Mouse (Mus musculus) liver, embryonic 15.5 days (tissue): Measurements from ENCODE around the gene Lpcat2. TPM values are rescaled to one million over a fixed set of nuclear protein-coding genes. Genes with fewer than 3 reads are reported as not detected.

ENCODE experiments used
- ATAC-seq: fragments of 200-750 bp; cut with Nextera tagmentation; 2 replicates; pipeline ENCODE4 v1.8.0; 2017; ENCODE audit warnings: moderate number of reproducible peaks, mild to moderate bottlenecking, moderate library complexity; ENCODE audit not compliant: insufficient read depth
- H3K27ac ChIP-seq: fragments of 300-500 bp; sonication (generic); replicated peaks from 2 replicates; pipeline ENCODE4 v1.5.1; 2015; ENCODE audit warnings: mild to moderate bottlenecking, inconsistent platforms
- H3K27me3 ChIP-seq: fragments of 300-500 bp; sonication (generic); 2 replicates; pipeline ENCODE4 v1.6.1; 2015; ENCODE audit warnings: mild to moderate bottlenecking, inconsistent platforms
- H3K36me3 ChIP-seq: fragments of 300-500 bp; sonication (generic); replicated peaks from 2 replicates; pipeline ENCODE4 v1.6.1; 2015; ENCODE audit warnings: moderate library complexity, mild to moderate bottlenecking, inconsistent platforms
- H3K4me1 ChIP-seq: fragments of 300-500 bp; sonication (generic); replicated peaks from 2 replicates; pipeline ENCODE4 v1.6.1; 2015; ENCODE audit warnings: inconsistent platforms
- H3K4me2 ChIP-seq: fragments of 300-500 bp; sonication (generic); 2 replicates; pipeline ENCODE4 v1.6.1; 2015; ENCODE audit warnings: moderate library complexity, mild to moderate bottlenecking, inconsistent platforms
- H3K4me3 ChIP-seq: fragments of 300-500 bp; sonication (generic); replicated peaks from 2 replicates; pipeline ENCODE4 v1.5.1; 2015; ENCODE audit warnings: mild to moderate bottlenecking, inconsistent platforms
- H3K9ac ChIP-seq: fragments of 300-500 bp; sonication (generic); 2 replicates; pipeline ENCODE4 v1.6.1; 2015; ENCODE audit warnings: moderate library complexity, mild to moderate bottlenecking, inconsistent platforms
- H3K9me3 ChIP-seq: fragments of 300-500 bp; sonication (generic); replicated peaks from 2 replicates; pipeline ENCODE4 v1.6.1; 2016; ENCODE audit warnings: inconsistent platforms
- WGBS: fragments of 180-500 bp; shearing (Covaris S2); methylation state at CpG from one replicate; pipeline ENCODE4 v1.1.7; 2015; ENCODE audit warnings: mixed read lengths; ENCODE audit not compliant: insufficient replicate concordance; 5-methylcytosine and 5-hydroxymethylcytosine counted together
- polyA plus RNA-seq: library from polyadenylated mRNA; unstranded; fragments of >200 nt; fragmentation: Nextera tagmentation; extraction: Ambion mirVana; gene quantifications from 2 replicates; pipeline ENCODE4 v1.2.1, GENCODE M21; 2015

Lpcat2 gene
- 4.3 and 4.5 TPM in 2 replicates for polyA plus RNA-seq

DNA sequence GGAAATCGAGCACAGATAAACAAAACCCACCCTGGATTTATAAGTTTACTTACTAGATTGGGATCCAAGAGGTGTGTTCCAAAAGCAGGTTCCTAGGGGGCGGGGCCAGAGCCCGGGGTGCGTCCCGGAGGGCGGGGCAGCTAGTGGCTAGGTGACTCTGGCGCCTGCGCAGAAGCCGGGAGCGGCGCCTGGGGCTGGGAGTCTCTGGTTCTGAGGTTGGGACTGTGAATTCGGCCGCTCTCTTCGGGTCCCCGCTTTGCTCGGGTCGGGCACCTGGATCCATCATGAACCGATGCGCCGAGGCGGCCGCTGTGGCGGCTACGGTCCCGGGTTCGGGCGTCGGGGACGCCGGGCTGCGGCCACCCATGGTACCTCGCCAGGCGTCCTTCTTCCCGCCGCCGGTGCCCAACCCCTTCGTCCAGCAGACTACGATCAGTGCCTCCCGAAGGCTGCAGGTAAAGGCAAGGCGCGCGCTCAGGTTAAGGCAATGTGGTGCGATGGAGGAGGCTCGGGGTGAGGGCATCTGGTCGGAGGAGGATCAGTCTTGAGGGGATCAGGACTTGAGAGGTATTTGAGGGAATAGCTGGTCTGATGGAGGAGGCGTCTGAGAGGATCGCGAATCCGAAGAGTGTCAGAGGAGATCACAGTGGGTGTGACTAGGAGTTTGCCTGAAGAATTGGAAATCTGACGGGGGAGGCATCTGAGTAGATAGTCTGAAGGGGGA, at the start of gene Lpcat2:
TSS of gene Lpcat2 (plus strand) at position 169 of the 724 bp plus-strand sequence.
- H3K9me3 ChIP-seq: no peaks in the 10 kb centered on the region
- peaks cover 27% of the 10 kb centered on the region for H3K27me3 ChIP-seq
- H3K4me1 ChIP-seq: peaks cover 3% of the 10 kb centered on the region; the same call in 1 of the 2 replicates
- WGBS: under 1% methylated on average over 50 of the region's 50 CpGs
- peak; percentile 41 for ATAC-seq
- H3K9ac ChIP-seq: no peak within 1 kb of the TSS; the same call in 1 of the 2 replicates
- no peak within 1 kb of the TSS; the same call in 1 of the 2 replicates for H3K27ac ChIP-seq
- H3K36me3 ChIP-seq: no peaks in the 10 kb centered on the region
- peak within 1 kb of the TSS; percentile 69 for H3K4me2 ChIP-seq
- peak within 1 kb of the TSS; percentile 54 for H3K4me3 ChIP-seq

DNA sequence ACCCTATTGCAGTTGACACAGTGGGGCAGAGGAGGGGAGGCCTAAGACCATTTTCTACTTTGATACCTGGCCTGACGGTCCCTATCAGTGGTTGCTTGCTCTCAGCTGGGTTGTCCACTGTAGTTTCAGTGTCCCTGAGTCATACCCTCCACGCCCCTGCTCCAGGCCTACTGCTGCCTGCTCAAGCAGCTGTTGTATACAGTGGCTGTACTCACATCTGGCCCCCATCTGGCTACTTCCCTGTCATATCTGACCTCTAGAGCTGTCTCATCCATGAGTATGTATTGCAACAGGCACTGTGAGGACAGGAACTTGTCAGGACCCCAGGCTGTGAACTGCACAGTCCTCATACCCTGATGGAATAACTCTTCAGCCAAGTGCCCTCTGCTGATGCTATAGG, 42.4 kb upstream of the Lpcat2 start:
- Histone ChIP-seq H3K4me2 (no peak overlapping the region), H3K36me3 (no peaks in the 10 kb centered on the region), H3K4me3 (no peak overlapping the region), H3K4me1 (no peaks in the 10 kb centered on the region), H3K9me3 (no peaks in the 10 kb centered on the region), H3K27me3 (no peaks in the 10 kb centered on the region), H3K9ac (no peak overlapping the region), H3K27ac (no peak overlapping the region)
- 45% methylated on average over 2 of the region's 2 CpGs for WGBS
- ATAC-seq: no peak

DNA sequence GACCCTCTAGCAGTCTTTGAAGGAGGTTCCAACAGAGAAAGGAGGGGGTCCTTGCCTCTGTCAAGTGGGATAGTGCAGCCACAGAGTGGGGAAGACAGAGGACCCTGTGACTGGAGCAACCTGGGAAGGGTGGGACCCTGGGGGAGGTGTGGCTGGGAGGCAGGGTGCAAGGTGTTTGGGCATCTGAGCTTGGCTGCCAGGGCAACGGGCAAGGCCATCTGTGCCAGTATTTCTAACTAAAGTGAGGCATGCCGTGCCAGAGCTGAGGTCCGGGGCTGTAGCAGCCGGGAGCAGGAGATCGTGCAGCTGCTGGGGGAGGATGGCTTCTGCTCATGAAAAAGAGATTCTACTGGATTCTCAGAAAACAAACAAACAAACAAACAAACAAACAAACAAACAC, 39.5 kb upstream of the Lpcat2 start:
- no peaks in the 10 kb centered on the region for H3K27me3 ChIP-seq
- H3K9ac ChIP-seq: no peak overlapping the region
- WGBS: 62% methylated on average over 5 of the region's 5 CpGs
- no peaks in the 10 kb centered on the region for H3K36me3 ChIP-seq
- no peaks in the 10 kb centered on the region for H3K4me1 ChIP-seq
- no peak for ATAC-seq
- no peak overlapping the region for H3K4me2 ChIP-seq
- H3K27ac ChIP-seq: no peak overlapping the region
- no peak overlapping the region for H3K4me3 ChIP-seq
- no peaks in the 10 kb centered on the region for H3K9me3 ChIP-seq

DNA sequence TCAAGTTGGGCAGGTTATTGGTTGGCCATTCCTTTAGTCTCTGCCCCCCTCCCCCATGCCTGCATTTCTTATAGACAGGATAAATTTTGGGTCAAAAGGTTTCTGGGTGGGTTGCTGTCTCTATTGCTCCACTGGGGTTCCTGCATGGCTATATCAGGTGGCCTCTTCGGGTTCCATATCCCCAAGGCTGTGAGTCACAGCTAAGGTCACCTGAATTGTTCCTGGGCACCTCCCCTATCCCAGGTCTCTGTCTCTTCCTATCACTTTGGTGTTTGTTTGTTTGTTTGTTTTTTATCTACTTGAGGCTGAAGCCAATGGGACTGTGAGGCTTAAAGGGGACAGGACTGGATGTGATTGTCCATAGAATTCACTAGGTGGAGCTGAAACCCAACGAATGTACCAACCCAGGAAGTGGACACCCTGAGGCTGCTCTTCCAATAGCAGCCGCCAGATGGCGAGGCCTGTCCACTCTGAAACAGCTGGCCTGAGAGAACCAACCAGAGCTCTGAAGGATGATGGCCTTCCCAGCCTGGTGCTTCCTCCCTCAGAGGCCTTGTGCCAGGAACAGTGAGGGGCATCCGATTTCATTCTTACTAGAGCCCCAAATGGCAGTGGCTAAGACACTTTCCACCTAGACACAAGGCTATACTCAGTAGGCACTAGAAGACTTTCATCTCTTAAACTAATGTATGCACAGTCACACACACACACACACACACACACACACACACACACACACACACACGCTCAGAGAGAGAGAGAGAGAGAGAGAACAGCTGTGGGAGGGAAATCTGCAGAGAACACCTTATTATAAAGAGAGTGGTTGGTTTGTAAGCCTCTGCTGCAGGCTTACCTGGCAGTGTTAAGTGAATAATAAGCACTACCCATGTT, 37.0 kb upstream of the Lpcat2 start:
- Histone ChIP-seq H3K27ac (no peak overlapping the region), H3K9ac (no peak overlapping the region), H3K36me3 (no peaks in the 10 kb centered on the region), H3K4me2 (no peak overlapping the region), H3K9me3 (no peaks in the 10 kb centered on the region), H3K27me3 (no peaks in the 10 kb centered on the region), H3K4me3 (no peak overlapping the region), H3K4me1 (no peaks in the 10 kb centered on the region)
- 0 out of 2 replicates have a peak, but pooled peaks have one; percentile 25 for ATAC-seq
- WGBS: 11% methylated on average over 6 of the region's 6 CpGs

DNA sequence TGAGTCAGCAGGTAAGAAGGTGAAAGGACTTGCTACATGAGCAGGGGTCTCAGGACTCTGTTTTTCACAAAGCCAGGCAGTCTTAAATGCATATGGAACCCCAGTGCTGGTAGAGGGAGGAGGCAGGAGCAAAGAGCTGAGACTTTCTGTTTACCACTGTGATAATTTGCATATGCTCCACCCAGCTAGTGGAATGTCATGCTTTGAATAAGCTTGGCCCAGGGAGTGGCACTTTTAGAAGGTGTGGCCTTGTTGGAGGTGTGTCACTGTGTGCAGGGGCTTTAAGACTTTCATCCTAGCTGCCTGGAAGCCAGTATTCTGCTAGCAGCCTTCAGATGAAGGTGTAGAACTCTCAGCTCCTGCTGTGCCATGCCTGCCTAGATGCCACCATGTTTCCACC, 34.0 kb upstream of the Lpcat2 start:
- no peak overlapping the region for H3K9ac ChIP-seq
- H3K9me3 ChIP-seq: no peaks in the 10 kb centered on the region
- H3K4me2 ChIP-seq: no peak overlapping the region
- no peaks in the 10 kb centered on the region; the same call in 1 of the 2 replicates for H3K27me3 ChIP-seq
- no peaks in the 10 kb centered on the region for H3K4me1 ChIP-seq
- H3K4me3 ChIP-seq: no peak overlapping the region
- ATAC-seq: no peak
- no peaks in the 10 kb centered on the region for H3K36me3 ChIP-seq
- H3K27ac ChIP-seq: no peak overlapping the region

DNA sequence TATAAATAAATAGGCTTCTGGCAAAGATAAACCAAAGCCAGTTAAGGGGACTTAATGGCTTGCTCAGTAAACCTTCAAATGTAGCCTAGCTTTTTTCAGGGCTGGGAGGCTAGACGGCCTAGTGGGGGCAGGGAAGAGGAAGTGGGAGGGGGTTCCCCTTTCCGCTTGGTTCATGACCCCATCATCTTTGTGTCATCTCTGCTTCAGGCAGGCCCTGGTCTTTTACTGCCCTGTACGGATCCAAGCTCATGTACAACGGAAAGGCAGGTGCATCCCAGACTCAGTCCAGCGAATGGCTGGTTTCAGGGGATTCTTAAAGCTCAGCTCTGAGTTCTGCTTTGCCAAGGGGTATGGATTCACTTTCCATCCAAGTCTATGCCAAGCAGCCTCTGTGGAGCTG, 32.8 kb upstream of the Lpcat2 start:
- no peaks in the 10 kb centered on the region for H3K36me3 ChIP-seq
- no peak overlapping the region for H3K4me3 ChIP-seq
- no peak overlapping the region for H3K27ac ChIP-seq
- H3K4me2 ChIP-seq: no peak overlapping the region
- no peaks in the 10 kb centered on the region for H3K9me3 ChIP-seq
- no peak for ATAC-seq
- no peak overlapping the region for H3K9ac ChIP-seq
- WGBS: 22% methylated on average over 5 of the region's 5 CpGs
- H3K27me3 ChIP-seq: peaks cover 7% of the 10 kb centered on the region
- no peaks in the 10 kb centered on the region for H3K4me1 ChIP-seq

DNA sequence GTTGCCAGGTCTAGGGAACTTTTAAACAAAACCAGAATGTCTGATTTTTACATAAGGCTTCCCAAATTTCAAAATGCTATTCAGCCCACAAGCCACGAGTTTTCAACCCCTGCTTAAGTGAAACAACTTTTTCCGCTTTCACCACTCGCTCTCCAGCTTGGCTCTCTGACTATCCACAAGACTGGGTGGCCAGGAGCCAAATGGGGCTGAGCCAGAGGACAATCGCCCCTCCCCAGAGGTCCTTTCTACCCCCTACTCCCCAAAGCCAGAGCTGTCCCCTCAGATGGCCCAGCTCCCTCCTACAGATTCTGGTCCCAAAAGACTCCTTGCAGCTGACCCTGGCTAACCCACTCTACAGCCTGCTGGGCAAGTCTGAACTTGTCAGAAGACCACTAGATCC, 29.1 kb upstream of the Lpcat2 start:
- no peaks in the 10 kb centered on the region for H3K4me1 ChIP-seq
- no peak overlapping the region for H3K27ac ChIP-seq
- H3K36me3 ChIP-seq: no peaks in the 10 kb centered on the region
- no peak overlapping the region for H3K4me2 ChIP-seq
- H3K9me3 ChIP-seq: no peaks in the 10 kb centered on the region
- no peak overlapping the region for H3K4me3 ChIP-seq
- H3K9ac ChIP-seq: no peak overlapping the region
- no peak for ATAC-seq
- peaks cover 19% of the 10 kb centered on the region for H3K27me3 ChIP-seq
- WGBS: 52% methylated on average over 4 of the region's 4 CpGs

DNA sequence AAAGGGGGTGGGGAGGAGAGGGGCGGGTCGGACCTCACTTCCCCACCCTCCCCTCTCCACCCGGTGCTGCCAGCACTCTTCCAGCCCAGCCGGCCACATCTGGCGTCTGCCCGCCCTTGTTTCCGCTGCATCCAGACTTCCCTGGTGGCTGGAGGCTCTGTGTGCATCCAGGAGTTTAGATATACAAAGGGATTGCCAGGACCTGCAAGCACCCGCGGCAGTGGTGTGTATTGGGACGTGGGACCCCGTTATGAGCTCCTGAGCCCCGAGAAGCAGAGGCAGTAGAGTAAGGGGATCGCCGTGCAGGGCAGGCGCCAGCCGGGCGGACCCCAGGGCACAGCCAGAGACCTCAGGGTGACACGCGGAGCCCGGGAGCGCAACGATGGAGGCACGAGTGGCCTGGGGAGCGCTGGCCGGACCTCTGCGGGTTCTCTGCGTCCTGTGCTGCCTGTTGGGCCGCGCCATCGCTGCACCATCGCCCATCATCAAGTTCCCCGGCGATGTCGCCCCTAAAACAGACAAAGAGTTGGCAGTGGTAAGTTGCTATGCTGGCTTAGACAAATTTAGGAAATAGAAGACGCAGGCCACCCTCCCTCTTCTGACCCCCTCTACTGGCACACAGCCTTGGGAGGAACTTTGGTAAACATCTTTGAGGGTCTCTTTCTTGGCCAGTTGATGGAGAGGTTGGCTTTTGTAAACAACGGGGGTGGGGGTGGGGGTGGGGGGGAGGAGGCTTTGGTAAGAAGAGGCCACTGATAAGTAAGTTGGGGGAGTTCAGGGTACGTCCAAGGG, 27.7 kb upstream of the Lpcat2 start, which contains the start of gene Mmp2:
TSS of gene Mmp2 (plus strand) at position 49 of the 792 bp plus-strand sequence.
- H3K27ac ChIP-seq: no peak within 1 kb of the TSS
- H3K4me2 ChIP-seq: peak within 1 kb of the TSS; percentile 36
- H3K4me3 ChIP-seq: peak within 1 kb of the TSS; percentile 26; the same call in 1 of the 2 replicates
- no peaks in the 10 kb centered on the region for H3K4me1 ChIP-seq
- 2% methylated on average over 35 of the region's 37 CpGs for WGBS
- no peak for ATAC-seq
- H3K9me3 ChIP-seq: no peaks in the 10 kb centered on the region
- no peaks in the 10 kb centered on the region for H3K36me3 ChIP-seq
- no peak within 1 kb of the TSS for H3K9ac ChIP-seq
- peaks cover 19% of the 10 kb centered on the region for H3K27me3 ChIP-seq

DNA sequence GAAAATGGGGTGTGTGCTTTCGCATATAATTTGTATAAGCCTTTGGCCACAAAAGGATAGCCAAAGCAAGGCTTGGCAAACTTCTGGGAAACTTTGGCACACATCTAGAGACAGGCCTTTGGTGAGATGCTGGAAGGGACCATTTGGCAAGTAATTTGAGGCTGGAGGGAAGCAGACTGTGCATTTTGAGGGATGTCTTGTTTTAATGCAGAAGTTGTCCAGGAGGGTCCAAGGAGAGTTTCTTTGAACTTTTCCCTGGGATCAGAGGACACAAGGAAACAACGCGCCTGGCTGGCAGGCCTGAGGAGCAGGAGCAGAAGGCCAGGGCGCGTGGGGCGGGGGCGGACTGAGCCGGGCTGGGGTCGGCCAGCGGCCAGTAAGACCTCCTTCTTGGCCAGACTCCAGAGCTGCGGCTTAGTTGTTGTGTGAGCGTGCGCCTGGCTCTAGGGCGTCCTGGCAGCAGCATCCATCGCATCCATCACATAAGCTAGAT, 26.8 kb upstream of the Lpcat2 start:
- no peak for ATAC-seq
- Histone ChIP-seq H3K4me3 (no peak overlapping the region), H3K9ac (no peak overlapping the region), H3K27ac (no peak overlapping the region), H3K9me3 (no peaks in the 10 kb centered on the region), H3K36me3 (no peaks in the 10 kb centered on the region), H3K4me2 (no peak overlapping the region), H3K27me3 (peaks cover 19% of the 10 kb centered on the region), H3K4me1 (no peaks in the 10 kb centered on the region)
- 55% methylated on average over 15 of the region's 15 CpGs for WGBS

DNA sequence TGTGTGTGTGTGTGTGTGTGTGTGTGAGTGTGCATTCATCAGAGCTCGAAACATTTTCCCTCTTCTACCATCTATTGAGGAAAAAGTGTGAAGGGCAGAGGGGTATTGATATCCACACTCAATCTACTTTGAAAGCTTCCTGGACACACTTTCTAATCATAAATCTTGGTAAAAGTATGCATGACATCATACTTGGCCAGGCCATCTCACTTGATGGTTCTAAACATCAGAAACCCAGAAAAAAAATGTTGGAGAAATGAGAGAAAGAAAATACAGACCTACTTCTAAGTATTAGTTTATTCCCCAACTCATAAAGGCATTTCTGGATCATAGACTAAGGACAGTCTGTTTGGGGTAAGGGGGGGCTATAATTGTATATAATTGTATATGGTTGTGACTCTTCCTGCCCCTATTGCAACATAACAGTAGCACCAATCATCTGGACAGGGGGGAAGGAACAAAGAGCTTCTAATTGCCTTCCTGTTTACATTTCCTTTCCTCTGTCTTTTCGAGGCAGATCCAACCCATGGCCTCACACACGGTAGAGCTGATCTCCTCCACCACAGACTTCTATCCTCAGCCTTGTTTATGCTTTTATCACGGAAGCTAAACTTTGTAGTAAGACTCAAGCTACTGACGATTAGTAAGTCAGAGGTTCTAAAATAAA, 20.9 kb upstream of the Lpcat2 start:
- Histone ChIP-seq H3K27me3 (no peaks in the 10 kb centered on the region), H3K4me3 (no peak overlapping the region), H3K36me3 (no peaks in the 10 kb centered on the region), H3K9me3 (no peaks in the 10 kb centered on the region), H3K4me1 (no peaks in the 10 kb centered on the region), H3K27ac (no peak overlapping the region), H3K4me2 (no peak overlapping the region), H3K9ac (no peak overlapping the region)
- 28% methylated on average over 5 of the region's 5 CpGs for WGBS
- no peak for ATAC-seq
